Mouse (Mus musculus) layer of hippocampus, postnatal 14 days (tissue): ENCODE measurements around the gene Hnrnpul2. TPM values are rescaled to one million over a fixed set of nuclear protein-coding genes. Genes with fewer than 3 reads are reported as not detected.

Experiments used
- DNase-seq, 2 experiments: peaks; one replicate each; pipeline ENCODE4 v3.0.0; 2021 to 2022; ENCODE audit warnings: low spot score in 2 of 2, mixed read lengths in 1 of 2
- long read RNA-seq, 2 experiments: library from polyadenylated mRNA; stranded (forward); transcript quantifications; one replicate each; pipeline ENCODE4 v2.0.0; 2021
- total RNA-seq, 2 experiments: library from RNA; stranded (reverse); gene quantifications; 2 replicates each; pipeline ENCODE4 v1.2.3; 2021

Gene Hnrnpul2
- 100 to 1,000 TPM in 1 of 2 experiments, 10 to 100 TPM in 1; 99.4 to 103 TPM for total RNA-seq
- long read RNA-seq, experiment 1, full-length matches to known transcripts, result 2 of 5 reads
- long read RNA-seq, experiment 1, partial matches to known transcripts, result 2 of 5 reads
- long read RNA-seq, experiment 1, other reads (novel, unspliced or antisense), result 1 of 5 reads
- long read RNA-seq, experiment 2, partial matches to known transcripts, result 19 of 20 reads
- long read RNA-seq, experiment 2, other reads (novel, unspliced or antisense), result 1 of 20 reads

DNA sequence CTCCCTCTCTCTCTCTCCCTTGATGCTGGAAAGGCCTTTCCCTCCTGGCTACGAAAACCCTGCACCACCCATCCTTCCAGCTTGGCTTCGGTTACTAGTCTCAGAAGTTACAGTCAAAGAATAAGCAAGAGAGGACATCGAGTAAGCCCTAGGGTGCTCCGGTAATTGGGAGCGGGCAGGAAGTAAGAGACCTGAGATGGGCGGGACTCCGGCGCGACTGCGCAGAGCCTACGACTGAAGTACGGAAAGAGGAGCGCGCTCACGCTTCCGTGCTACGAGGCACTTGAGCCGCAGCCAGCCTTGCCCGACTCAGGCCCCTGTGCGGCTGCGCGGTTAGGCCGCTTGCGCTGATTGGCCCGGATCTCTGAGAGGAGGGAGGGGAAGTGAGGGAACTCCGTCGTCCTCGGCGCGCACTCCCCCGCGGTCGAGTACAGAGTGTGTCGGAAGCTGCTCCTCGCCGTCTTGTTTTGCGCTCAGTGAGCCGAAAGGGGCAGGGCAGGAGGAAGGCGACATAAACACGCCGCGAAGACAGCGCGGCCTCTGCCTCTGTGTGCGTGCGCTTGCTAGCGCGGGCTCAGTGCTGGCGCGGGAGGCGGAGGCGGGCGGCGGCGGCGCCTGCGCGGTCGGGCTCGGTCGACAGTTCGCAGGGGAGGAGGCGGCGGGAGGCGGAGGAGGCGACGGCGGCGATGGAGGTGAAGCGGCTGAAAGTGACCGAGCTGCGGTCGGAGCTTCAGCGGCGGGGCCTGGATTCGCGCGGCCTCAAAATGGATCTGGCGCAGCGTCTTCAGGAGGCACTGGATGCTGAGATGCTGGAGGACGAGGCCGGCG, at the start of gene Hnrnpul2:
TSS of gene Hnrnpul2 (plus strand) at position 415 of the 828 bp plus-strand sequence.
- DNase-seq, result peak in 1 of 2 experiments; percentile 99

DNA sequence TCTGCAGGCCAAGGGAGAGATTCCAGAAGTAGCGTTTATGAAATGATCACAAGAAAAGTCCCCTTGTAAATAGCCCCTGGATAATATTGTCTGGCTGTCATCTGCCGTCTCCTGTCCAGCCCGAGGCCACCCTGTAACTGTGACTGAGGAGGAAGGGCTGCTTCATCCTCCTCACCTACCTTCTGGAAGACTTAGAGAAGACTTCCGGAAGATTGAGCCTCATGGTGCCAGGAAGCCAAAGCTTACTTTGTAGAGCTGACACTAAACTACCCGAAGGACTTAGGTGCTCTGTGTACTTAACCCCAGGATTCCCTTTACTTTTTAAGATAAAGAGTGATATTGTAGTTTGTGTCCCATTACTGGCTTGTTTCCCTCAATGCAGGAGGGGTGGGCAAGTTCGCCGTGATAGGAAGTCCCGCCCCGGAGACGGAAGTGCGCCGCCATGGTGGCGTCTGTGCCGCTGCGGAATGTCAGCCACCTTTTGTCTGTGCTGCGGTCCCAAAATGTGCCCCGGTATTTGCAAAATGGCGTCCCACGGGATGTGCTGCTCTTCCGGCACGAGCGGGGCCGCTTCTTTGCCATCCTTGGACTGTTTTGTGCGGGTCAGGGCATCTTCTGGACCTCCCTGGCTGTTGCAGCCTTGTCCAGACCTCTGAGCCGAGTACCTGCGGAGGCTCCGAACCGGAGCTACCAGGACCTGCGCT, 49.1 kb upstream of the Hnrnpul2 start, which contains the start of gene Tmem223:
TSS of gene Tmem223 (plus strand) at position 430 of the 704 bp plus-strand sequence.
- peak; percentile 77 to 87 for DNase-seq

DNA sequence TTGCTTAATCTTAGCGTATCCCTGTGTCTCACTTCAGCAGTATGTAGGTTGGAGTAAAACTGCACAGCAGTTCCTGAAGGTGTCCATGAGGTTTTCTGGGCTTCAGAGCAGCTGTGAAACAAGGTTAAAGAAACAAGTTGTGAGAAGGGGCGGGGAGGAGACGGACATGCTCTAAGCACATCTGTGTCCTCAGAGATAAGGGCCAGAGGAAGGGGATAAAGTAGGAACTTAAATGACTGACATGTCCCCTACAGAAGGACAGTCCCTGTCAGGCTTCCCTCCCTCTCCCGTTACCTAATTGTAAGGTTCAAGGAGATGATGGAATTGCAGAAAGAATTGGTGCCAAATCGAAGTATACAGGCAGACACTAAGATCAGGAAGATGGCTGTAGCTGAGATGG, 46.8 kb upstream of the Hnrnpul2 start:
- no peak for DNase-seq

DNA sequence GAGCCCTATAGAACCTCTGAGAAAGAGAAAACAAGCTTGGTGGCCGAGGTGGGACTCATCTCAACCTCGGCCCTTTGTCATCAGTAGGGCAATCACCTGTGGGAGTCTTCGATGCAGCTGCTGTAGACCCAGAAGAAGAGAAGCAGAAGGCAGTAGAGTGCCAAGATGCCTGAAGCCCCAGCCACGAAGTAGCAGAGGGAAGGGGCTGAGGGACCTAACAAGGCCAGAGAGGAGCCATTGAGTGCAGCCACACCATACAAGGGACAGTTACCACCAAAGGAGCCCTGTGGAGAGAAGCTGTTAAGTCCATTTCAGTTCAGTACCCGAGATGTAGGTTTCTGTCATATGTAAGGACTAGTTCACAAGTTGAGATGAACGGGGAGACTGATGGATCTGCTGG, 46.4 kb upstream of the Hnrnpul2 start:
- DNase-seq, result no peak

DNA sequence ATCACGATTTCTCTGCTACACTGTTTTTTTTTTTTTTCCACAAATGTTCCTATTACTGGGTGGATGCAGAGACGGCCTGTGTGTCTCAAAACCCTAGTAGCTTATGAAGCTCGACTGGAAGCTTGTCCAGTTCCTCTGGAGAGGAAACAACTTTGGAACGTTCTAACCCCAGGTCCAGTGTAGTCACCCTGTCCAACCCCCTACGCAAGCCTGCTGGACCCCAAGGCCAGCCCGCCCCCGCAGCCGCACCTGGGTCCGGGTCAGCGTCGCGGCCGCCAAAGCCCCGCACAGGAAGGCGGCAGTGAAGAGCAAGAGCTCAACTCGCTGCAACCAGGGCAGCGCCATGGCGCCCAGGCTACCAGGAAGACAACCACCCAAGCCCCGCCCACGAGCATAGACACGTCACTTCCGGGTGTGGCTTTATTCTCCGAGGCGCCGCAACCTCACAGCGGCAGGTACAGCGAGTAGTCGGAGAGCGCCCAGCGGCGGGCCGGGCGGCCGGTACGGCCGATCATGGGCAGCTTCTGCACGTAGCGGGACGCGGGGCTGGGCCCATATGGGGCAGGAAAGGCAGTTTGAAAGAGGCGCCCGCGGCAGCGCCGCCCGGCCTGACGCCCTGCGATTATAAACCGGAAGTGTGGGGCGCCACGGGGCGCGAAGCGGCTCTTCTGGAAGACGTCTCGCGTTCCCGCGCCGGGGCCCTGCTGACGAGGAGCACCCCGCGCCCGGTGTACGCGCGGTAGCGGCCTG, 45.5 kb upstream of the Hnrnpul2 start, which contains the start of gene Tmem179b:
TSS of gene Tmem179b (minus strand) at position 382 of the 750 bp plus-strand sequence.
- DNase-seq, result peak; percentile 97 to 98

DNA sequence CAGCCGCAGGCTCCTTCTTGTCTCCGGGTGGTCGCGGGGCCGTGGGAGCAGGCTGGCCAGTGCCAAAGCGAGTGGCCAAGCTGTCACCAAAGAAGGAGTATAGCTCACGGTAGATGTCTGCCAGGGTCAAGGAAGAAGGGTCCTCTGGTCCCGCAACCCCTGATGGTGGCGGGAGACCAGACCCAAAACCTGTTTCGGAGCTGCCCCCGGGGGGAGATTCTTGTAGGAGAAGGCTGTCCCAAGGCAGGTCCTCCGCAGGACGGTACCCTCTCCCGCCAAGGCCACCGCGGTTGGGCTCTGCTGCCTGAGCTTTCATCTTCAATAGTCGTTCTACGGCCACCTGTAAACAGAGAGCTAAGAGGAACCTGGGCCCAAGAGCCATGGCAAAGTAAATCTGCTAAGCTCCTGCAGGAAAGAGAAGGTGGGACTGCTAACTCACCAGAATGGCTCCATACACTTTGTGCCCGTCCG, 44.8 kb upstream of the Hnrnpul2 start:
- no peak for DNase-seq

DNA sequence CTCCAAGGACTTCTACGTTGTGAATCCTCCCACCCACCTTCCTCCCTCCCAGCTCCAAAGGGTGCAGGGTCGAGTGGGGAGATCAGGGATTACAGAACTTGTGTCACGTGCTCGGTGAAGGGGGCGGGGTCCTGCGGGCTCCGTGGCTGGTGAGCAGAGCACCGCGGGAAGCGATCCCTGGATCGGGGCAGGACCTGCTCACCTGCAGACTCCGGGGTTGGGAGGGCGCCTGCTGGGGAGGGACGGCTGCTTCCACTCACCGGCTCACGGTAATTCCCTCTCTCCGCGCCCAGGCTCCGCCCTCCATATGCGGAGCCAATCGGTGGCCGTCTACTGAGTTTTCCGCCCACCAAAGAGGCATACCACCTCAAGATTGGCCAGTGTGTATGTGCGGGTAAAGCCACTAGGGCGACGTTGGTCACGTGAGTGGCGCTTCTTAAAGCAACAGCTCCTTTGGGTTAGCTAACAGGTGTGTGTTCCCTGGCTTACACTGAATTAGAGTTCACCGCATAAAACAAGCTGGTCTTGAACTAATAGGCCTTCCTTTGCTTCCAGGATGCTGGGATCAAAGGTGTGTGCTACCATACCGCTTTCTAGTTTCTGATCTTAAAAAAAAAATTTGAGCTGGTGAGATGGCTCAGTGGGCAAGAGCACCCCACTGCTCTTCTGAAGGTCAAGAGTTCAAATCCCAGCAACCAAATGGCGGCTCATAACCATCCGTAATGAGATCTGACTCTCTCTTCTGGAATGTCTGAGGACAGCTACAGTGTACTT, 33.6 kb upstream of the Hnrnpul2 start, which contains the start of gene Taf6l:
TSS of gene Taf6l (minus strand) at position 410 of the 774 bp plus-strand sequence.
- peak; percentile 88 to 95 for DNase-seq

DNA sequence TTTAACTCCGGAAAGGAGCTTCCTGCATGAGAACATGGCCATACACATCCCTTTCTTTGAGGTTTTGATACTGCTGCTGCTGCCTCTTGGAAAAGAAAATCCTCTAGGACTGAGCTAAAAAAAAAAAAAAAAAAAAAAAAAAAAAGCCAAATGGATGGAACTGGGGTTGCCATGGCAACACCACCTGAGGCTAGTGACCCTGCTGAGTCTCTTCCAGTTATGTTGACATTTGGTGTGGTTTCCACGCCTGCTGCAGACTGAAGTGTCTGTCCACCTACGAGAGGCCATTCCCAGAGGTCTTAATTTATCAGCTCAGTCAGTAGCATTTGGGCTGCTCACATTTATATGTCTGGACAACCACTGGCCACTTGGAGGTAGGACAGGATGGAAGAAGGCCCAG, 31.3 kb upstream of the Hnrnpul2 start:
- DNase-seq, result no peak

DNA sequence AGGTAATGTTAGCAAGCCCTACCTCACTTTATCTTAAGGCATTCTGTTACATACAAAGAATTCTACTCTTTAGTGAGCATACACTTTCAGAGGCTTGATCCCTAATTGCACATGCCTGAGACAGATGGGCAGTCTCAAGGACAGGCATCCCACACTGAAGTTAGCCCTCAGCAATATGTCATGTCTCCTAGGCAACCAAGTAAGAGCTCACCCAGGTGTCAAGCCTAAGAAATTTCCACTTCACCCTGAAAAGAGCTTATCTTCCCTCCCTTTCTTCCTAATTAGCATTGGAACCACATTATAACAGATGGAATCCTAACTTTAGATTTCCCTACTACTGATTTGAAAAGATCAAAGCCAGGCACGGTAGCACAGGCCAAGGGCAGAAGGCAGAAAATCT, 30.6 kb upstream of the Hnrnpul2 start:
- peak in 1 of 2 experiments; percentile 32 for DNase-seq

DNA sequence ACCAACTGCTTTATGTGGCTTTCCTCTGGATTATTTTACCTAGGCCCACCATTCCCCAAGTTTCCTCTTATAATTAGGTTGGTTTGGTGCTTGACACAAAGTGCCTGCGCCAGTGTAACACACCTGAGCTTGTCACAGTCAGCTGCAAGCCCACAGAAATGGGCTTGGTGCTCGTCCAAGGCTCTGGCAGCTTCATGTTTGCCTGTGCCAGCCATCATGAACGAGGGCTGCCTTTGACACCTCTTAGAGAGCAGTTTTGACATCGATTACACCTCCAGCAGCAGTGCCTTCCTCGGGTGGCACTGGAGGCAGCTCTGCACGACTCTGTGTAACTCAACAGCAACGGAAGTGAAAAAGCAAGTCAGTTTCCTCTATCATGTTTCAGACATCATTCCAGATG, 29.6 kb upstream of the Hnrnpul2 start:
- peak in 1 of 2 experiments; percentile 36 for DNase-seq

DNA sequence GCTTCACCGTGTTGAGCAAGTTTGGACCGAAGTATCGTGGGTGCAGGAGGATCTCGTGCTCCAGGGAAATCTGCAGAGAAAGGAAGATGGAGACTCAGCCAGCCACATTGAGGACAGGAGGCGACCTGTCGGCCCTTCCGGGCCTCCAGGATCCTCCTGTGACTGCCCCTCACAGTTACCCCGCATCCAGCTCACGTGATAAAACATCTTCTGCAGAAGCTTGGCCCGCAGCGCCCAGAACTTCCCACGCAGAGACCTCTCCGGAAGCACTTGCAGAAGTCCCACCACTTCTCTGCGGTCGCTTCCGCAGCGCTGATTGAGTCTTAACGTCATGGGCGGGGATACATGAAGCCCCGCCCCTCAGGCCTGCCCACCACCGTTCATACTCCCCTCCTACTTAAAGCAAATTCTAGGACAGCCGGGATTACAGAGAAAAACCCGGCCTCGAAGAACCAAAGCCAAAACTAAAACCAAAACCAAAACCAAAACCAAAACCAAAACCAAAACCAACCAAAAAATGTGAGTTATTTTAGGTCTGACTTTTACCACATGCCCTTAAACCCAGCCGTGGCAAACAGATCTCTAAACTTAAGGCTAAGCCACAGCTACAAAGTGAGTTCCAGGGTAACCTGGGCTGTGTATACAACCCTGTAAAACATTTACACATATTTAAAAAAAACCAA, 21.4 kb upstream of the Hnrnpul2 start, which contains the start of gene Polr2g:
TSS of gene Polr2g (minus strand) at position 314 of the 683 bp plus-strand sequence.
- DNase-seq, result peak; percentile 83 to 93

DNA sequence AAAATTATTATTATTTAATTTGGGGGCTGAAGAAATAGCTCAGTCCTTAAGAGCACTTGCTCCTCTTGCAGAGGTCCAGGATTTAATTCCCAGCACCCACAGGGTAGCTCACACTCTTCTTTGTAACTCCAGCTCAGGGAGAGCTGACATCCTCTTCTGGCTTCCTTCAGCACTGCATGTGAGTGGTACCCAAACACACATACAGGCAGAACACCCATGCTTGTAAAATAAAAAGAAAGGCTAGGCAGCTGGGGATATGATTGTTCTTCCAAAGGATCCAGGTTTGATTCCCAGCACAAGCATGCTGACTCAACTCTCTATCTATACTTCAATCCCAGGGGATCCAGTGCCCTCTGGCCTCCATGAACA, 20.9 kb upstream of the Hnrnpul2 start:
- DNase-seq, result no peak

DNA sequence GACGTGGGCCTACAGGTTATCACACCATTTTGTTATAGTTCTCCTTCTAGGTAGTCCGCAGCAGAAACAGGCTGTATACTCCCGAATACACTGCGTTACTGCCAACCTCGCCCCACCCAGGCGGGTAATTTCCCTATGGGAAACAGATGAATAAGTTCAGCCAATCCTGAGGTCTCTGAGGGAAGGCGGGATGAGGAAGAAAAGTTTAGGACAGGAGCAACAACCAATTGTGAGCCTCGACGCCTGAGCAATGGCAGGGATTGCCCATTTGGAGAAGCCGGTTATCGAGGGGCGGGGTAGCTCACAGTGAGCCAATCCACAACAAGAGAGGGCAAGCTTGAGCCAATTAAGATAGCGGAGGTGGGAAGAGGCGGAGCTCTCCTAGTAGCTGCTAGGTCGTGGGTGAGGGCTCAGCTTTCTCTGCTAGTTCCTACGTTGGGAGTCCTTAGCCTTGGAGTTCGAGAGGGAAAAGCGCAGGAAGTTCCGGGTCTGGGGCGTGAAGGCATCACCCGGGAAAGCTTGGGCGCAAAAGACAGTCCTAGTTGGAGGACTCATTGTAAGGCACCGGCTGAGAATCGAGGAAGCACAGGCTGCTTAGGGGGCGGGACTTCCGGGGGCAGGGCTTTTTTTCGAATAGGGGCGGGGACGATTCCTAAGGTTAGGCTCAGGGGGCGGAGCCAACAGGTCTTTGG, 17.5 kb upstream of the Hnrnpul2 start, which contains the start of gene Zbtb3:
TSS of gene Zbtb3 (plus strand) at position 426 of the 692 bp plus-strand sequence.
- peak; percentile 94 to 98 for DNase-seq

DNA sequence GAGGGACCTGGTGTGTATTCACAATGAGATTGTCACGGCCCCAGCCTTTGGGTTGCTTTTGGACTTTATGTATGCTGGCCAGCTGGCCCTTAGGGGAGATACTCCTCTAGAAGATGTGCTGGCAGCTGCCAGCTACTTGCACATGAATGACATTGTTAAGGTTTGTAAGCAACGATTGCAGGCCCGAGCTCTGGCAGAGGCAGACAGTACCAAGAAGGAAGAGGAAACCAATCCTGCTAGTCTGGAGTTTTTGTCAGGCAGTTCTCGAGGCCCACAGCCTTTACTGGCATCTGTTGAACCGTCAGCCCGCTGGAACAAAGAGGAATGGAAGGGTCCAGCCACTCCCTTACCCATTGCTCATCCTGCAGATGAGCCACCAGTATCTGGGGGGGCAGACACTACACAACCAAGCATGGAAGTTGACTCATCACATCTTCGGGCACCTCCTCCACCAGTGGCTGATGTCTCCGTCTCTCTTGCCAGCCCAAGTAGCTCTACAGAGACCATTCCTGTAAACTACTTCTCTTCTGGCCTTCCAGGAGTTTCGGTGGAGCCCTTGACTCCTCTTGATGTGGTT, 16.5 kb upstream of the Hnrnpul2 start:
- no peak for DNase-seq

DNA sequence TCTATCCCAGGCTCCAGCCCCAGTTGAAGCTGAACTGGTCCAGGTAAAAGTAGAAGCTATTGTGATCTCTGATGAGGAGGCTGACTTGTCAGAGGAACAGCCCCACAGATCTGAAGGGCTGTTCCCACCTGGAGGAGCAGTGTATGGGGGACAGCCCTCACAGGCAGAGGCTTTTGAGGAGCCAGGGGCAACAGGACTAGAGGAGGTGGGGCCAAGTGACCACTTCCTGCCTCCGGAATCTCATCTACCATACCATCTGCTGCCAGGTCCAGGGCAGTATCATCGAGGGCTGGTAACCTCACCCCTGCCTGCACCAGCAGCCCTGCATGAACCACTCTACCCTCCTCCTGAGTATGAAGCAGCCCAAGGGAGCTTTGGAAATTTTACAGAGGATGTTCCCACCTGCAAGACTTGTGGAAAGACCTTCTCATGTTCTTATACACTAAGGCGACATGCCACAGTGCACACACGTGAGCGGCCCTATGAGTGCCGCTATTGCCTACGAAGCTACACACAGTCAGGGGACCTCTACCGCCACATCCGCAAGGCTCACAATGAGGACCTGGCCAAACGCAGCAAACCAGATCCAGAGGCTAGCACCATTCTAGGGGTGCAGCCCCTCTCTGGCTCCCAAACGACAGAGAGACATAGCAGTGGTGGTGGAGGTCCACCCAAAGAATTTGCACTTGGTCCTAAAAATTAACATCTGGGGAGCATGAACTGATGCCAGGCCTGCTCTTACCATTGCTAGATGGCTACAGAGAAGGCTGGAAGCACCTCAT, 15.7 kb upstream of the Hnrnpul2 start:
- DNase-seq, result no peak

DNA sequence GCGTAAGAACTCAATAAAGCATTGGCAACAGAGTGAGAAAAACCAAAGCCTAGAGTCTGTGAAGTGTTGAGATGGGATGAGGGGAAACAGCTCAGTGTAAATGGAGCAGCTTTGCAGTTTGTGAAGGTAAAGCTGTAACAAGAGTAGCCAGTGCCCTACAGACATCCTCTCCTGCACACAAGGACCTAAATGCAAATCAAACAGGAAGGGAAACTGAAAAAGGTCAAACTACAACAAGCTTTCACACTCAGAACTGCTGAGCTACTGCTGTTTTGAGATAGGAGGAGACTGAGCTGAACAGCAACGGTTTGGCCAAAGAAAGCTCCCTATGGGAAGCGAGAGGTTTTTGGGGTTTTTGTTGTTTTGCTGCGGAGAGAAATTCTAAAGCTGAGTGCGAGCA, 13.0 kb upstream of the Hnrnpul2 start:
- DNase-seq, result no peak

DNA sequence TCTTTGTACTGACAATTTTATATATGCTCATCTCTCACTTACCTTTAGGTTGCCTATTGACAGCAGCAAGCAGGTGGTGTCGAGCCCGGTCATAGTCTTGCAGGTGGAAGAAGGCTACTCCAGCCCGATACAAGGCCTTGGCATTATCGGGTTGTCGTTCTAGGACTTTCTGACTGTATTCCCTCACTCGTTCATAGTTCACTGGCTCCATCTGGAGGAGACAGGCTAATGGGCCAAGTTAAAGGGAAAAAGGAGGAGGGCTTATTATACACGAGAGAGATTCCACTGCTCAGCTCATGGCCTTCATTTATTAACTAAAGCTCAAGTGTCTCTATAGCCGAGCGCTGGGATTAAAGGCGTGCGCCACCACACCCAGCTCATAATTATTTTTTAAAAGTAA, 4.0 kb upstream of the Hnrnpul2 start:
- no peak for DNase-seq
